Mouse (Mus musculus): ENCODE results near the gene Chst12. TPM values are rescaled to one million over a fixed set of nuclear protein-coding genes. Genes with fewer than 3 reads are reported as not detected.
A peak's percentile ranks its signal among the peaks of the same experiment; 100 is the strongest.

The Chst12 gene
- polyA plus RNA-seq, 1 experiment from 2014 or later, result 13.4 TPM

GRCm38 (mm10) chr5:140506096-140506794 is 895 bp downstream of the Chst12 start:
- H3K4me3 ChIP-seq (replicated peaks), result peak overlapping the region; percentile 58
- peaks cover 62% of the 10 kb centered on the region for H3K4me1 ChIP-seq (replicated peaks)
- ATAC-seq, result peak; percentile 13
- no peaks in the 10 kb centered on the region for H3K9me3 ChIP-seq
- WGBS, result 44% methylated on average over 22 of the region's 22 CpGs
- H3K9ac ChIP-seq (replicated peaks), result peak overlapping the region; percentile 79
- H3K4me2 ChIP-seq (replicated peaks), result peak overlapping the region; percentile 62
- H3K27ac ChIP-seq, result peak overlapping the region; percentile 44; the same call in 1 of the 2 replicates
- no peaks in the 10 kb centered on the region for H3K36me3 ChIP-seq
- H3K27me3 ChIP-seq, result peaks cover 12% of the 10 kb centered on the region

GRCm38 (mm10) chr5:140507466-140508208 is 2.3 kb downstream of the Chst12 start:
- ATAC-seq, result no peak
- Histone ChIP-seq H3K4me2 (replicated peaks) (no peak overlapping the region), H3K36me3 (no peaks in the 10 kb centered on the region), H3K4me1 (replicated peaks) (peaks cover 59% of the 10 kb centered on the region), H3K4me3 (replicated peaks) (no peak overlapping the region), H3K27ac (no peak overlapping the region), H3K9me3 (no peaks in the 10 kb centered on the region), H3K27me3 (peaks cover 12% of the 10 kb centered on the region), H3K9ac (replicated peaks) (no peak overlapping the region)
- 87% methylated on average over 14 of the region's 14 CpGs for WGBS

- Histone ChIP-seq H3K4me3 (replicated peaks) (no peak overlapping the region), H3K4me2 (replicated peaks) (no peak overlapping the region), H3K27me3 (0 out of 2 replicates have a peak, but pooled peaks cover 6% of the 10 kb centered on the region), H3K9me3 (no peaks in the 10 kb centered on the region), H3K36me3 (no peaks in the 10 kb centered on the region), H3K4me1 (replicated peaks) (peaks cover 51% of the 10 kb centered on the region), H3K27ac (no peak overlapping the region), H3K9ac (replicated peaks) (no peak overlapping the region)
- no peak for ATAC-seq
- 50% methylated on average over 8 of the region's 8 CpGs for WGBS
Observed at GRCm38 (mm10) chr5:140508686-140509085, 3.3 kb downstream of the Chst12 start.

- Histone ChIP-seq H3K36me3 (no peaks in the 10 kb centered on the region), H3K4me3 (replicated peaks) (no peak overlapping the region), H3K9me3 (no peaks in the 10 kb centered on the region), H3K4me2 (replicated peaks) (no peak overlapping the region), H3K9ac (replicated peaks) (no peak overlapping the region; the same call in 1 of the 2 replicates), H3K27me3 (0 out of 2 replicates have a peak, but pooled peaks cover 3% of the 10 kb centered on the region), H3K4me1 (replicated peaks) (peaks cover 53% of the 10 kb centered on the region), H3K27ac (0 out of 2 replicates have a peak overlapping the region, but pooled peaks have one; percentile 44)
- ATAC-seq, result no peak
- 55% methylated on average over 9 of the region's 9 CpGs for WGBS
Observed at GRCm38 (mm10) chr5:140509204-140509603, 3.9 kb downstream of the Chst12 start.

GRCm38 (mm10) chr5:140510012-140511000 is 5.0 kb downstream of the Chst12 start:
- peaks cover 52% of the 10 kb centered on the region for H3K4me1 ChIP-seq (replicated peaks)
- 53% methylated on average over 27 of the region's 27 CpGs for WGBS

GRCm38 (mm10) chr5:140513921-140514320 is 8.6 kb downstream of the Chst12 start:
- no peak overlapping the region for H3K9ac ChIP-seq (replicated peaks)
- H3K27ac ChIP-seq, result no peak overlapping the region
- no peaks in the 10 kb centered on the region for H3K36me3 ChIP-seq
- no peaks in the 10 kb centered on the region for H3K27me3 ChIP-seq
- peaks cover 28% of the 10 kb centered on the region for H3K4me1 ChIP-seq (replicated peaks)
- no peak overlapping the region for H3K4me2 ChIP-seq (replicated peaks)
- 74% methylated on average over 8 of the region's 8 CpGs for WGBS
- ATAC-seq, result no peak
- no peak overlapping the region for H3K4me3 ChIP-seq (replicated peaks)
- H3K9me3 ChIP-seq, result no peaks in the 10 kb centered on the region

More at GRCm38 (mm10) chr5:140510012-140511000, 5.0 kb downstream of the Chst12 start:
- Histone ChIP-seq H3K4me3 (replicated peaks) (no peak overlapping the region), H3K36me3 (no peaks in the 10 kb centered on the region), H3K4me2 (replicated peaks) (peak overlapping the region; percentile 22; the same call in 1 of the 2 replicates), H3K9ac (replicated peaks) (peak overlapping the region; percentile 6; the same call in 1 of the 2 replicates), H3K27me3 (no peaks in the 10 kb centered on the region), H3K27ac (peak overlapping the region; percentile 44; the same call in 1 of the 2 replicates), H3K9me3 (no peaks in the 10 kb centered on the region)
- ATAC-seq, result no peak

- no peaks in the 10 kb centered on the region for H3K36me3 ChIP-seq
- no peak overlapping the region for H3K4me2 ChIP-seq (replicated peaks)
- 67% methylated on average over 7 of the region's 7 CpGs for WGBS
- no peak overlapping the region for H3K9ac ChIP-seq (replicated peaks)
- H3K9me3 ChIP-seq, result no peaks in the 10 kb centered on the region
- no peaks in the 10 kb centered on the region for H3K27me3 ChIP-seq
- ATAC-seq, result no peak
- H3K4me1 ChIP-seq (replicated peaks), result peaks cover 17% of the 10 kb centered on the region
- no peak overlapping the region for H3K4me3 ChIP-seq (replicated peaks)
- H3K27ac ChIP-seq, result no peak overlapping the region
Observed at GRCm38 (mm10) chr5:140514799-140515486, 9.6 kb downstream of the Chst12 start.

GRCm38 (mm10) chr5:140517159-140517920 is 12.0 kb downstream of the Chst12 start:
- Histone ChIP-seq H3K9me3 (no peaks in the 10 kb centered on the region), H3K27me3 (no peaks in the 10 kb centered on the region), H3K4me2 (replicated peaks) (no peak overlapping the region), H3K4me3 (replicated peaks) (no peak overlapping the region), H3K4me1 (replicated peaks) (0 out of 2 replicates have a peak, but pooled peaks cover 9% of the 10 kb centered on the region), H3K27ac (no peak overlapping the region), H3K9ac (replicated peaks) (no peak overlapping the region), H3K36me3 (no peaks in the 10 kb centered on the region)
- ATAC-seq, result no peak
- 91% methylated on average over 21 of the region's 21 CpGs for WGBS

GRCm38 (mm10) chr5:140517921-140518230 is 12.5 kb downstream of the Chst12 start:
- Histone ChIP-seq H3K4me3 (replicated peaks) (no peak overlapping the region), H3K27me3 (no peaks in the 10 kb centered on the region), H3K9ac (replicated peaks) (no peak overlapping the region), H3K27ac (no peak overlapping the region), H3K4me1 (replicated peaks) (0 out of 2 replicates have a peak, but pooled peaks cover 9% of the 10 kb centered on the region), H3K4me2 (replicated peaks) (no peak overlapping the region), H3K36me3 (no peaks in the 10 kb centered on the region), H3K9me3 (no peaks in the 10 kb centered on the region)
- no peak for ATAC-seq
- WGBS, result 96% methylated on average over 4 of the region's 4 CpGs

GRCm38 (mm10) chr5:140521196-140521595 is 15.8 kb downstream of the Chst12 start:
- Histone ChIP-seq H3K27ac (no peak overlapping the region), H3K4me2 (replicated peaks) (no peak overlapping the region), H3K36me3 (peaks cover 25% of the 10 kb centered on the region), H3K9me3 (0 out of 2 replicates have a peak, but pooled peaks cover 4% of the 10 kb centered on the region), H3K4me3 (replicated peaks) (no peak overlapping the region), H3K27me3 (no peaks in the 10 kb centered on the region), H3K9ac (replicated peaks) (no peak overlapping the region), H3K4me1 (replicated peaks) (no peaks in the 10 kb centered on the region)
- 96% methylated on average over 1 of the region's 1 CpGs for WGBS
- ATAC-seq, result no peak

Data from midbrain, embryonic 13.5 days (tissue).